Comparison of ENCODE assay signal across 7 mouse cellular contexts in the genomic region with DNA sequence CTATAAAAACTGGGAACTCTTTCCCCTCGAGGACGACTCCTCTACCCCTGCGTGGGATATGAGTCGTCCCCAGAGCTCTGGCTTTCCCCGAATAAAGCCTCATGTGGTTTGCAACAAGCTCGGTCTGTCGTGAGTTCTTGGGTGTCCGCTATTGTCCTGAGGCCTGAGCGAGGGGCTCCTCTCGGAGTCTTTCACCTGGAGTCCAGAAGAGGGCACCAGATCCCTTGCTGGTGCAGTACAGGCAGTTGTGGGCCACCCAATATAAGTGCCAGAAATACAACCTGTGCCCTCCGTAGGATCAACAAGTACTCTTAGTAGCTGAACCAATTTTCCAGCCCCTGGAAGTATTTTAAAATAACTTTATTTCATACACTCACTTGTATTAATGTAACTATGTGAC. TPM values are rescaled to one million over a fixed set of nuclear protein-coding genes. Genes with fewer than 3 reads are reported as not detected.
DNase-seq lines count a peak whose midpoint lies in the region; ATAC-seq and TF ChIP-seq lines count a peak whose summit lies in the region.
"Not testable (repeated sequence)": the region's sequence is repeated elsewhere in the genome, so short reads cannot be mapped to it uniquely, and the experiment has no call there.

No protein-coding gene starts in this region.

- 85% methylated on average over 9 of the region's 11 CpGs for WGBS in forebrain, postnatal 0 days
- WGBS in heart, postnatal 0 days: 80% methylated on average over 6 of the region's 11 CpGs
- WGBS in lung, embryonic 14.5 days: 90% methylated on average over 7 of the region's 11 CpGs

- H3K27ac ChIP-seq in ES-Bruce4 (ENCODE audit: insufficient read depth, low read length); forebrain, postnatal 0 days (ENCODE audit: low read depth, low read length); heart, postnatal 0 days (ENCODE audit: low read depth); layer of hippocampus, adult 2 months; lung, embryonic 14.5 days (ENCODE audit: low read depth): not testable (repeated sequence)

- H3K4me2 ChIP-seq in forebrain, postnatal 0 days (ENCODE audit: low read depth); heart, postnatal 0 days (ENCODE audit: low read depth, low read length); lung, embryonic 14.5 days: not testable (repeated sequence)

- H3K4me1 ChIP-seq in ES-Bruce4 (ENCODE audit: control insufficient read depth, insufficient read depth, low read length); forebrain, postnatal 0 days (ENCODE audit: insufficient read depth); heart, postnatal 0 days (ENCODE audit: control insufficient read depth, insufficient read depth); lung, embryonic 14.5 days (ENCODE audit: insufficient read depth): not testable (repeated sequence)

- not testable (repeated sequence) for H3K4me3 ChIP-seq in ES-Bruce4 (ENCODE audit: low read depth, low read length); forebrain, postnatal 0 days (ENCODE audit: low read depth, low read length); heart, postnatal 0 days (ENCODE audit: low read depth, low read length); layer of hippocampus, adult 2 months; lung, embryonic 14.5 days (ENCODE audit: low read depth, low read length)

- H3K9ac ChIP-seq in ES-Bruce4 (ENCODE audit: low read depth, poor library complexity, severe bottlenecking); forebrain, postnatal 0 days; heart, postnatal 0 days (replicated peaks; ENCODE audit: low read depth, low read length); lung, embryonic 14.5 days: not testable (repeated sequence)

- ATAC-seq in forebrain, postnatal 0 days; heart, postnatal 0 days (ENCODE audit: insufficient read depth, low read depth); lung, embryonic 14.5 days (ENCODE audit: insufficient read depth): not testable (repeated sequence)

- not testable (repeated sequence) for TF ChIP-seq POLR2A in ES-Bruce4 (IDR thresholded peaks at IDR 0.05; ENCODE audit: insufficient read depth, low read length)

- not testable (repeated sequence) for H3K9me3 ChIP-seq in ES-Bruce4 (replicated peaks; ENCODE audit: control insufficient read depth, insufficient read depth, low read length, poor library complexity, severe bottlenecking); forebrain, postnatal 0 days (ENCODE audit: low read length); heart, postnatal 0 days (replicated peaks; ENCODE audit: control insufficient read depth, low read length); lung, embryonic 14.5 days (ENCODE audit: low read depth, low read length)

- not testable (repeated sequence) for H3K36me3 ChIP-seq in ES-Bruce4 (ENCODE audit: control insufficient read depth, insufficient read depth, low read length, poor library complexity, severe bottlenecking); heart, postnatal 0 days (replicated peaks; ENCODE audit: control insufficient read depth, insufficient read depth, low read length)
- H3K36me3 ChIP-seq in forebrain, postnatal 0 days (ENCODE audit: insufficient read depth): peaks cover 18% of the 10 kb centered on the region; the same call in 1 of the 2 replicates
- peaks cover 17% of the 10 kb centered on the region for H3K36me3 ChIP-seq in lung, embryonic 14.5 days (ENCODE audit: insufficient read depth)

- TF ChIP-seq EP300 in ES-Bruce4 (IDR thresholded peaks at IDR 0.05; ENCODE audit: insufficient read depth, low read depth, low read length); heart, postnatal 0 days (IDR thresholded peaks at IDR 0.05; ENCODE audit: low read depth): not testable (repeated sequence)

- H3K27me3 ChIP-seq in ES-Bruce4 (ENCODE audit: control insufficient read depth, insufficient read depth, low read length, poor library complexity, severe bottlenecking); forebrain, postnatal 0 days (ENCODE audit: insufficient read depth, low read length); heart, postnatal 0 days (ENCODE audit: control insufficient read depth, insufficient read depth, low read length); lung, embryonic 14.5 days (ENCODE audit: insufficient read depth, low read length): not testable (repeated sequence)

- TF ChIP-seq CTCF in ES-Bruce4 (IDR thresholded peaks at IDR 0.05; ENCODE audit: low read depth, low read length): peak; percentile 45
- TF ChIP-seq CTCF in forebrain, postnatal 0 days (IDR thresholded peaks at IDR 0.05; ENCODE audit: low read depth): 0 out of 2 replicates have a peak, but pooled peaks have one; percentile 7
- peak; percentile 23; the same call in 1 of the 2 replicates for TF ChIP-seq CTCF in heart, postnatal 0 days (IDR thresholded peaks at IDR 0.05; ENCODE audit: low read depth)
- TF ChIP-seq CTCF in layer of hippocampus, adult 2 months (conservative IDR thresholded peaks at IDR 0.05): peak; percentile 34
- TF ChIP-seq CTCF in lung, embryonic 14.5 days (IDR thresholded peaks at IDR 0.05; ENCODE audit: low read depth): peak; percentile 30; the same call in 1 of the 2 replicates

- DNase-seq in embryo, embryonic 10 days (ENCODE audit: low spot score): peak; percentile 20
- DNase-seq in forebrain, postnatal 0 days; heart, postnatal 0 days (ENCODE audit: low spot score); layer of hippocampus, adult 2 months (ENCODE audit: low spot score in 2 of 2): not testable (repeated sequence)
- peak; percentile 10 for DNase-seq in lung, embryonic 14.5 days
- peak; percentile 42 for DNase-seq in skeletal muscle tissue, adult 2 months (ENCODE audit: low read depth, low spot score)

RNA-seq across cellular contexts. Expression of gene Spryd7, which starts 18.9 kb away (rescaled TPM):
- 16.2 and 17.7 TPM in 2 replicates for polyA plus RNA-seq in ES-Bruce4 (2011; ENCODE audit: insufficient read depth, insufficient read length, low read depth, missing spikeins)
- 40.0 and 50.7 TPM in 2 replicates for total RNA-seq in forebrain, postnatal 0 days (2014; rRNA removed)
- 60.6 and 67.4 TPM in 2 replicates for polyA plus RNA-seq in forebrain, postnatal 0 days (2015; fragmentation: Nextera tagmentation; extraction: Ambion mirVana)
- 18.5 and 28.0 TPM in 2 replicates for total RNA-seq in heart, postnatal 0 days (2014; rRNA removed; ENCODE audit: low replicate concordance)
- polyA plus RNA-seq in heart, postnatal 0 days (2015; fragmentation: Nextera tagmentation; extraction: Ambion mirVana): 40.5 and 41.9 TPM in 2 replicates
- 10 to 100 TPM; 46.1 to 46.8 TPM for total RNA-seq in layer of hippocampus, adult 2 months (2021)
- polyA plus RNA-seq in lung, embryonic 14.5 days (2014; fragmentation: Nextera tagmentation; extraction: Ambion mirVana): 21.9 and 22.5 TPM in 2 replicates
